Mouse (Mus musculus) hindbrain, embryonic 11.5 days (tissue): ENCODE measurements around the gene Fut2. TPM values are rescaled to one million over a fixed set of nuclear protein-coding genes. Genes with fewer than 3 reads are reported as not detected.

Experiments used
- ATAC-seq: fragments of 200-750 bp; cut with Nextera tagmentation; 2 replicates; pipeline ENCODE4 v1.8.0; 2017; ENCODE audit warnings: mild to moderate bottlenecking, moderate TSS enrichment, moderate library complexity; ENCODE audit not compliant: low FRiP score
- DNase-seq: peaks from one replicate; pipeline ENCODE4 v3.0.0-alpha.2; 2015; ENCODE audit warnings: low spot score
- H3K27ac ChIP-seq: fragments of 300-500 bp; sonication (generic); 2 replicates; pipeline ENCODE4 v1.5.1; 2014; ENCODE audit warnings: mild to moderate bottlenecking, low read depth, low read length
- H3K27me3 ChIP-seq: fragments of 300-500 bp; sonication (generic); 2 replicates; pipeline ENCODE4 v1.6.1; 2014; ENCODE audit warnings: mild to moderate bottlenecking, low read length, moderate library complexity, mixed read lengths; ENCODE audit not compliant: control insufficient read depth, insufficient read depth
- H3K36me3 ChIP-seq: fragments of 300-500 bp; sonication (generic); 2 replicates; pipeline ENCODE4 v1.6.1; 2014; ENCODE audit warnings: mild to moderate bottlenecking, low read length, moderate library complexity, mixed read lengths; ENCODE audit not compliant: control insufficient read depth, insufficient read depth
- H3K4me1 ChIP-seq: fragments of 300-500 bp; sonication (generic); replicated peaks from 2 replicates; pipeline ENCODE4 v1.6.1; 2014; ENCODE audit warnings: low read length, mixed read lengths; ENCODE audit not compliant: control insufficient read depth, insufficient read depth
- H3K4me2 ChIP-seq: fragments of 300-500 bp; sonication (generic); replicated peaks from 2 replicates; pipeline ENCODE4 v1.6.1; 2014; ENCODE audit warnings: mild to moderate bottlenecking, low read depth, low read length
- H3K4me3 ChIP-seq: fragments of 300-500 bp; sonication (generic); 2 replicates; pipeline ENCODE4 v1.5.1; 2014; ENCODE audit warnings: low read depth, low read length
- H3K9ac ChIP-seq: fragments of 300-500 bp; sonication (generic); 2 replicates; pipeline ENCODE4 v1.6.1; 2014; ENCODE audit warnings: low read depth, low read length
- H3K9me3 ChIP-seq: fragments of 300-500 bp; sonication (generic); 2 replicates; pipeline ENCODE4 v1.6.1; 2016; ENCODE audit warnings: low read length; ENCODE audit not compliant: control insufficient read depth
- WGBS: fragments of 180-500 bp; shearing (Covaris S2); extraction: QIAGEN DNeasy Blood & Tissue Kit; methylation state at CpG from one replicate; pipeline ENCODE4 v1.1.7; 2014; 5-methylcytosine and 5-hydroxymethylcytosine counted together
- polyA plus RNA-seq: library from polyadenylated mRNA; unstranded; fragments of >200 nt; fragmentation: Nextera tagmentation; extraction: Ambion mirVana; gene quantifications from 2 replicates; pipeline ENCODE4 v1.2.1, GENCODE M21; 2014

The Fut2 gene
- polyA plus RNA-seq, 1 experiment from 2014 or later: 0.06 TPM

GRCm38 (mm10) chr7:45697894-45698293 is 31.7 kb upstream of the Fut2 start:
- Histone ChIP-seq H3K27ac (no peak overlapping the region), H3K4me3 (no peak overlapping the region), H3K9ac (no peak overlapping the region), H3K4me2 (no peak overlapping the region), H3K9me3 (no peaks in the 10 kb centered on the region), H3K27me3 (peaks cover 20% of the 10 kb centered on the region), H3K4me1 (peaks cover 7% of the 10 kb centered on the region; the same call in 1 of the 2 replicates), H3K36me3 (no peaks in the 10 kb centered on the region)
- ATAC-seq (no peak), DNase-seq (no peak)
- 85% methylated on average over 7 of the region's 7 CpGs for WGBS

GRCm38 (mm10) chr7:45695098-45695497 is 28.9 kb upstream of the Fut2 start:
- 9% methylated on average over 6 of the region's 6 CpGs for WGBS
- H3K4me3 ChIP-seq: no peak overlapping the region
- H3K27me3 ChIP-seq: peaks cover 18% of the 10 kb centered on the region
- H3K9me3 ChIP-seq: no peaks in the 10 kb centered on the region
- peaks cover 1% of the 10 kb centered on the region; the same call in 1 of the 2 replicates for H3K4me1 ChIP-seq
- H3K27ac ChIP-seq: no peak overlapping the region
- no peak overlapping the region for H3K9ac ChIP-seq
- DNase-seq (peak; percentile 45), ATAC-seq (peak; percentile 72)
- H3K36me3 ChIP-seq: no peaks in the 10 kb centered on the region
- H3K4me2 ChIP-seq: no peak overlapping the region

GRCm38 (mm10) chr7:45693921-45694591 is 27.9 kb upstream of the Fut2 start, which contains the start of gene Sec1:
TSS of gene Sec1 (minus strand) at chr7:45694402.
- DNase-seq (no peak), ATAC-seq (no peak)
- H3K36me3 ChIP-seq: no peaks in the 10 kb centered on the region
- H3K9ac ChIP-seq: no peak within 1 kb of the TSS
- no peaks in the 10 kb centered on the region for H3K9me3 ChIP-seq
- no peaks in the 10 kb centered on the region for H3K4me1 ChIP-seq
- 0 out of 2 replicates have a peak within 1 kb of the TSS, but pooled peaks have one; percentile 11 for H3K27ac ChIP-seq
- no peak within 1 kb of the TSS for H3K4me2 ChIP-seq
- peaks cover 10% of the 10 kb centered on the region for H3K27me3 ChIP-seq
- WGBS: 85% methylated on average over 50 of the region's 50 CpGs
- no peak within 1 kb of the TSS for H3K4me3 ChIP-seq

- Histone ChIP-seq H3K4me1 (no peaks in the 10 kb centered on the region), H3K9ac (no peak overlapping the region), H3K27me3 (0 out of 2 replicates have a peak, but pooled peaks cover 3% of the 10 kb centered on the region), H3K9me3 (no peaks in the 10 kb centered on the region), H3K4me2 (no peak overlapping the region), H3K27ac (no peak overlapping the region), H3K36me3 (no peaks in the 10 kb centered on the region), H3K4me3 (no peak overlapping the region)
- ATAC-seq: no peak
- WGBS: 76% methylated on average over 2 of the region's 2 CpGs
- no peak for DNase-seq
Measured at GRCm38 (mm10) chr7:45692364-45692763, 26.2 kb upstream of the Fut2 start.

- ATAC-seq (no peak), DNase-seq (no peak)
- Histone ChIP-seq H3K4me2 (no peak overlapping the region), H3K27ac (no peak overlapping the region), H3K4me1 (peaks cover 3% of the 10 kb centered on the region), H3K36me3 (no peaks in the 10 kb centered on the region), H3K27me3 (0 out of 2 replicates have a peak, but pooled peaks cover 3% of the 10 kb centered on the region), H3K9ac (no peak overlapping the region), H3K4me3 (no peak overlapping the region), H3K9me3 (no peaks in the 10 kb centered on the region)
- WGBS: 77% methylated on average over 11 of the region's 11 CpGs
Measured at GRCm38 (mm10) chr7:45689800-45690199, 23.6 kb upstream of the Fut2 start.

- Histone ChIP-seq H3K4me2 (no peak overlapping the region), H3K36me3 (no peaks in the 10 kb centered on the region), H3K9ac (no peak overlapping the region), H3K27ac (no peak overlapping the region), H3K27me3 (0 out of 2 replicates have a peak, but pooled peaks cover 3% of the 10 kb centered on the region), H3K4me1 (peaks cover 3% of the 10 kb centered on the region), H3K9me3 (no peaks in the 10 kb centered on the region), H3K4me3 (no peak overlapping the region)
- no peak for DNase-seq
- WGBS: 62% methylated on average over 6 of the region's 6 CpGs
- ATAC-seq: no peak
Measured at GRCm38 (mm10) chr7:45689099-45689498, 22.9 kb upstream of the Fut2 start.

- Histone ChIP-seq H3K9ac (no peak overlapping the region), H3K9me3 (no peaks in the 10 kb centered on the region), H3K27me3 (0 out of 2 replicates have a peak, but pooled peaks cover 3% of the 10 kb centered on the region), H3K4me2 (no peak overlapping the region), H3K27ac (no peak overlapping the region), H3K4me3 (no peak overlapping the region), H3K36me3 (no peaks in the 10 kb centered on the region), H3K4me1 (peaks cover 3% of the 10 kb centered on the region)
- WGBS: 60% methylated on average over 3 of the region's 3 CpGs
- DNase-seq: no peak
- ATAC-seq: no peak
Measured at GRCm38 (mm10) chr7:45686841-45687240, 20.6 kb upstream of the Fut2 start.

GRCm38 (mm10) chr7:45685811-45686210 is 19.6 kb upstream of the Fut2 start:
- Histone ChIP-seq H3K27me3 (no peaks in the 10 kb centered on the region), H3K36me3 (no peaks in the 10 kb centered on the region), H3K4me2 (no peak overlapping the region), H3K9ac (no peak overlapping the region), H3K4me3 (no peak overlapping the region), H3K9me3 (no peaks in the 10 kb centered on the region), H3K4me1 (peaks cover 3% of the 10 kb centered on the region), H3K27ac (no peak overlapping the region)
- ATAC-seq: no peak
- 47% methylated on average over 10 of the region's 10 CpGs for WGBS
- no peak for DNase-seq

GRCm38 (mm10) chr7:45683396-45684050 is 17.3 kb upstream of the Fut2 start, which contains the start of gene Ntn5:
TSS of gene Ntn5 (plus strand) at chr7:45684022.
- Histone ChIP-seq H3K36me3 (no peaks in the 10 kb centered on the region), H3K27me3 (no peaks in the 10 kb centered on the region), H3K27ac (no peak within 1 kb of the TSS), H3K9ac (no peak within 1 kb of the TSS), H3K9me3 (no peaks in the 10 kb centered on the region), H3K4me3 (no peak within 1 kb of the TSS), H3K4me1 (peaks cover 3% of the 10 kb centered on the region), H3K4me2 (no peak within 1 kb of the TSS)
- DNase-seq (no peak), ATAC-seq (no peak)
- 76% methylated on average over 7 of the region's 7 CpGs for WGBS
